Mouse (Mus musculus) layer of hippocampus, postnatal 10 days (tissue): ENCODE results near the gene Rdh16f1. TPM values are rescaled to one million over a fixed set of nuclear protein-coding genes. Genes with fewer than 3 reads are reported as not detected.
"Not testable (repeated sequence)": the region's sequence is repeated elsewhere in the genome, so short reads cannot be mapped to it uniquely, and the experiment has no call there.

ENCODE experiments used
- DNase-seq, 2 experiments: peaks; one replicate each; pipeline ENCODE4 v3.0.0; 2021; ENCODE audit warnings: low spot score in 2 of 2
- total RNA-seq, 2 experiments: library from RNA; stranded (reverse); gene quantifications; 2 replicates each; pipeline ENCODE4 v1.2.3; 2021

Gene Rdh16f1
- total RNA-seq, 2 experiments from 2014 or later: 0.23 TPM; not detected in 1

DNA sequence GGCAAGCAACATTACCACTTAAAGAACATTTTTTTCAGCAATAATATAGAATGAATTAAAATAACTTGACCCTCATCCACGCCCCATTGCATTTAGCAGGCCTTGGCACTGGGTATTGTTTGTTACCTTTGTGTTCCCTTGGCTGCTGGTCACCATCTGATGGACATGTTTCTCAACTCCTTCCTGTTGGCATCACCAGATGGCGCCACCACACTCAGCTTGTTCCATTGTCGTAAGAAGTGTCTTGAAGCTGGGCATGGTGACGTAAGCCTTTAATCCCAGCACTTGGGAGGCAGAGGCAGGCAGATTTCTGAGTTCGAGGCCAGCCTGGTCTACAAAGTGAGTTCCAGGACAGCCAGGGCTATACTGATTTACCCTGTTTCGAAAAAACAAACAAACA lies 65.8 kb downstream of the Rdh16f1 start:
- DNase-seq: no peak

DNA sequence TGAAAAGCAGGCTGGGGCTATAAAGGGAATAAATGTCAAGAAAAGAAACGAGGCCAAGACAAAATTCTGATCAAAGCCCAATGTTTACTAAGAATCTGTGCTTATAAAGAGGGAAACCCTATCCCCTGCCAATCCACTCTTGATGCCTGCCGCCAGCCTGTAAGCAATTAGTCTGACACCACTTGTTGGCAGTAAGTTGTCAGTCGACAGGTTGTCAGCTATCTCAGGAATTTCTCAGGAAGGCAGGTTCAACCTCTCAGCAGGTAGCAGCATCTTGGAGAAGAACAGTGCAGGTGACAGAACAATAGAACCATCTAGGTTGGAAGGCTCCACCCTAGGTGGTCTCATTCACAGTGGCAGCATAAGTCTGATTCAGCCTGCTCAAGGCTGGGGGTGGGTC lies 69.5 kb downstream of the Rdh16f1 start:
- DNase-seq: no peak

DNA sequence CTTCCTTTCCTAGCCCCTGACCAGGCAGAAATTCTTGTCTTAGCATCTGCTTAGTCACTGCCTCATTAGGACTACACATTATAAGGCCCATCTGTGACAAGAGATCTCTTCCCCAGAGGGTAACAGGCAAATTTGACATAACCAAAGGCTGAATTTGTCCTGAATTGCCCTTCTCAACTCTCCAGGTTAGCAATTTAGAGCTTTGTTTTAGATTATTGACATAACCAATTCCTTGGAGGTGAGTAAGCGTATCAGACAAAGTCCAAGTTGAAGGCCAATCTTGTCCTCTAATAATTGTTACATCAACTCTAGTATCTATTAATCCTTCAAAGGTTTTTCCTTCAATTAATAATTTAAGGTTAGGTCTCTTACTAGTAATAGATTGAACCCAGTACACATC lies 74.6 kb downstream of the Rdh16f1 start:
- not testable (repeated sequence) for DNase-seq

DNA sequence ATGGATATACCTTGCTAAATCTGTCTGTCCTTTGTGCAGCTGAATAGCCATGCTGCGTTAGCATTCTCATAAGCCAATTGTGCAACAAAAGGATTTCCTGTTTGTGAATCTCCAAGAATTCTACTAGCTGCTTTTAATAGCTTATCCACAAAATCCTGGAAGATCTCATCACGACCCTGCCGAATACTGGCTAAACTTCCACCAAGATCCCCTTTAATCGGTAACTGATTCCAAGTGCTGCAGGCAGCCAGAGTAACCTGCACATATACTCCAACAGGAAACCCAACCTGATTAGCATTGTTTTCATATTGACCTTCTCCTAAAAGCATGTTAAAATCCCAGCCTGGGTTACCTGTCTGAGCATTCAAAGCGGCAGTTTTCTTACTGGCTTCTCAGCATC lies 75.7 kb downstream of the Rdh16f1 start:
- no peak for DNase-seq

DNA sequence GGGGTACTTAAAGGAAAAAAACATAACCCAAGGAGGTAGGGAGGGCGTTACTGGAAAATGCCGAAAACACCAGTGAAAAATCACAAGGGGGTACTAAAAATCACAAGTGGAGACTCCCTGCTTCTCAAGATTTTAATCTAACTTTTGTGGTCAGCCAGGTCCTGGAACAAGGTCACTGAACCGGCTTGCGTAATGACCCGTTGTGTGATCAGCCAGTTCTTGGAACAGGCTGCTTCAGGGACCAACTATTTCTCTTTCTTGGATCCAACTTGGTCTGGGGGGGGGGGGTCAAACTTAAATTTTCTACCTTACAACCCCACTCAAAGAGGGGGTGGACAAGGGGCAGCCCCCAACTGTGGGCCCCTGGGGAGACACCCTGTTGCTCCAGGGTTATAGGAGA lies 78.2 kb downstream of the Rdh16f1 start:
- not testable (repeated sequence) for DNase-seq

DNA sequence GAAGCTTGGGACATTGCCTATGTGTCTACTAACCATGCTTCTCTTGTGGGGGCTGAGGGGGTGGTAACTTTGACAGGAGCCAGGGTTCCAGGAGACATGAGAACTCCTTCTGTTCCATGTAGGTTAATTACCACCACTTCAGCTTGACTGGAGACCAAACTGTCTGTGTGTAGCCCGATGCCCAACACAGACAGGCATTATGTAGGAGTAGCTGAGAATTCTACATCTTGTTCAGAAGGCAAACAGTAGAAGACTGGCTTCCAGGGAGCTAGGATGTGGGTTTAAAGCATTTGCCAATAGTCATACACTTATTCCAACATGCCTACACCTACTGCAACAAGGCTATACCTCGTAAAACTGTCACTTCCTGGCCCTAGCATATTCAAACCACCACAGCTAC lies 79.0 kb downstream of the Rdh16f1 start:
- DNase-seq: no peak

DNA sequence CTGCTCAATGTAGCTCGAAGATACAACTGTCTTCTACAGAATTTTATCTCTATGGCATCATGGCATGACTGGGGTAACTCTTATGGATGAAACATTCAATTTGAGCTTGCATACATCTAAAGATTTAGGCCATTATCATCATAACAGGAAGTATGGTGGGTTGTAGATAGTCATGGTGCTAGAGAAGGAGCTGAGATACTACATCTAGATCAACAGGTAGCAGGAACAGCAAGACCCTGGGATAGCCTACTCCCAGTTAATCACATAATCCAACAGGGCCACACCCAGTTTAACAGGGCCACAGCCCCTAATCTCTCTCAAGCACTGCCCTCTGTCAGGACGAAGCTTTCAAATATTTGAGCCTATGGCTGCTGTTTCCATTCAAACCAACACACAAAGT lies 81.2 kb downstream of the Rdh16f1 start:
- no peak for DNase-seq

Other genes with a start within 250 kb of the Rdh16f1 start
- gene Ndufa4l2, start 244.8 kb upstream of the Rdh16f1 start, total RNA-seq: 1 to 10 TPM; 6.8 to 7.9 TPM
- 10 to 100 TPM; 36.2 to 36.3 TPM for gene Shmt2, start 237.3 kb upstream of the Rdh16f1 start, total RNA-seq
- gene Nxph4, start 225.2 kb upstream of the Rdh16f1 start, total RNA-seq: 1 to 10 TPM; 5.2 to 6.5 TPM
- 100 to 1,000 TPM; 263 to 291 TPM for gene Lrp1, start 138.6 kb upstream of the Rdh16f1 start, total RNA-seq
- gene Stat6, start 116.8 kb upstream of the Rdh16f1 start, total RNA-seq: 1 to 10 TPM; 6.9 to 7.1 TPM
- gene Nemp1, start 92.9 kb upstream of the Rdh16f1 start, total RNA-seq: 1 to 10 TPM; 4.0 to 5.5 TPM
- 10 to 100 TPM; 32.3 to 36.2 TPM for gene Nab2, start 91.2 kb upstream of the Rdh16f1 start, total RNA-seq
- gene Myo1a, start 54.6 kb upstream of the Rdh16f1 start, total RNA-seq: under 1 TPM; 0.55 to 0.98 TPM
- 1 to 10 TPM; 5.7 to 6.9 TPM for gene Tac2, start 35.3 kb upstream of the Rdh16f1 start, total RNA-seq
- gene Zbtb39, start 20.2 kb upstream of the Rdh16f1 start, total RNA-seq: 10 to 100 TPM; 10.4 to 10.7 TPM
- gene Gpr182, start 8.1 kb upstream of the Rdh16f1 start, total RNA-seq: 1 to 10 TPM; 1.0 to 1.8 TPM
- gene Rdh1, start 66 bp upstream of the Rdh16f1 start, total RNA-seq: under 1 TPM; 0.16 TPM
- gene Rdh9, start 16.6 kb downstream of the Rdh16f1 start, total RNA-seq: under 1 TPM; 0.33 to 0.50 TPM
- gene Rdh16, start 41.4 kb downstream of the Rdh16f1 start, total RNA-seq: under 1 TPM in 1 of 2 experiments, not detected in 1; 0.11 TPM
- not detected for gene Rdh19, start 90.1 kb downstream of the Rdh16f1 start, total RNA-seq
- not detected for gene Rdh16f2, start 106.7 kb downstream of the Rdh16f1 start, total RNA-seq
- gene Rdh7, start 129.0 kb downstream of the Rdh16f1 start, total RNA-seq: not detected
- gene Sdr9c7, start 138.7 kb downstream of the Rdh16f1 start, total RNA-seq: not detected
- not detected for gene Hsd17b6, start 247.8 kb downstream of the Rdh16f1 start, total RNA-seq